Mouse (Mus musculus): ENCODE measurements around the gene A330070K13Rik.

A330070K13Rik gene

DNA sequence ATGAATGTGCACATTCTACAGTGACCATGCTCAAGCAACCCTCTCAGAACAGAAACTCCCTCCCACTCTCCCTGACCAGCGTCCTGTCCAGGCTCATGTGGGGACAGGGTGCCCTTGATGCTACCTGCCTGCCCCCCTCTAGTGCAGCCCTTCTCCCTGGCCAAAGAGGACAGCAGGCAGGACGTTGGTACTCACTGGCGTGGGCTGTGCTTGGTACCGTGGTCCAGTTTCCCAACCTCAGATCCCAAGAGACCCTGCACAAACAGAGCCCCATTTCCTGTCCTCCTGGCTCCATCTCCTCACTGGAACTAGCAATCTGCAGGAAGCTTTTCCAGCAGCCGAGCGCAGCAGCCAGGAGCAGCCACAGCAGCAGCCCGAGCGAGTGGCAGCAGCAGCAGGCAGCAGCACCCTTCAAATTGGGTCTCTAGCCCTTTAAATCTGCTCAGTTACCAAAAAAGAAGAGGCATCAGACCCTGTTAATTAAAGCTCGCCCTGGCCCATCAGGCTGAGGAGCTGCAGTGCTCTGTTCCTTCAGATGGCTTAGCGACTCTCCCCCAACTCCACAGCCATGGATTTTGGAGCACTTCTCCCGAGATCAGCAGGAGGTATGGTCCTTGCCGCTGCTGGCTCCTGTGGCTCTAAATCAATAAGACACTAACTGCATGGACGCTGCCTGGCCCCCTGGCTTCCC, at the start of gene A330070K13Rik:
Gene A330070K13Rik (minus strand): TSS at position 410 of the 691 bp plus-strand sequence.
- DNase-seq, result no peak

- no peak for DNase-seq
Observed at GRCm38 (mm10) chr5:130411516-130411915, 27.1 kb upstream of the A330070K13Rik start.

GRCm38 (mm10) chr5:130409706-130410105, 25.3 kb upstream of the A330070K13Rik start:
- no peak for DNase-seq

GRCm38 (mm10) chr5:130405201-130405600, 20.8 kb upstream of the A330070K13Rik start:
- DNase-seq, result peak; percentile 14 to 72

GRCm38 (mm10) chr5:130400136-130400917, 15.9 kb upstream of the A330070K13Rik start:
- DNase-seq, result no peak

DNA sequence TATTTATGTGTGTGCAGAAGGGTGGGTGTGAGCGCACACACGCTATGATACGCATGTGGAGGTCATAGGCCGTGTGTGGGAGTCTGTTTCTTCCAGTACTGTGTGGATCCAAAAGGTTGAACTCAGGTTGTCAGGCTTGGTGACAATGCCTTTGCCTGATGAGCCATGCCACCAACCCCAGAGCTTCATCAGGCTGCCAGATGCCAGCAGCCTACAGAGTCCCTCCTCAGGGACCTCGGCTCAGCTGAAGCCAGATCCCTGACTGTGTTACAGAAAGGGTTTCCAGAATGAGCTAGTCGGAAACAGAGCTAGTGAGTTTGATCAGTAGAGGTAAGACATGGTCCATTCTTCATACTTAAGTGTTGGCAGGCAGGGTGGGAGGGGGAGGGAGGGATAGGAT, 10.7 kb upstream of the A330070K13Rik start:
- no peak for DNase-seq

- DNase-seq, result peak; percentile 5 to 15
Observed at GRCm38 (mm10) chr5:130394386-130394785, 10.0 kb upstream of the A330070K13Rik start.

DNA sequence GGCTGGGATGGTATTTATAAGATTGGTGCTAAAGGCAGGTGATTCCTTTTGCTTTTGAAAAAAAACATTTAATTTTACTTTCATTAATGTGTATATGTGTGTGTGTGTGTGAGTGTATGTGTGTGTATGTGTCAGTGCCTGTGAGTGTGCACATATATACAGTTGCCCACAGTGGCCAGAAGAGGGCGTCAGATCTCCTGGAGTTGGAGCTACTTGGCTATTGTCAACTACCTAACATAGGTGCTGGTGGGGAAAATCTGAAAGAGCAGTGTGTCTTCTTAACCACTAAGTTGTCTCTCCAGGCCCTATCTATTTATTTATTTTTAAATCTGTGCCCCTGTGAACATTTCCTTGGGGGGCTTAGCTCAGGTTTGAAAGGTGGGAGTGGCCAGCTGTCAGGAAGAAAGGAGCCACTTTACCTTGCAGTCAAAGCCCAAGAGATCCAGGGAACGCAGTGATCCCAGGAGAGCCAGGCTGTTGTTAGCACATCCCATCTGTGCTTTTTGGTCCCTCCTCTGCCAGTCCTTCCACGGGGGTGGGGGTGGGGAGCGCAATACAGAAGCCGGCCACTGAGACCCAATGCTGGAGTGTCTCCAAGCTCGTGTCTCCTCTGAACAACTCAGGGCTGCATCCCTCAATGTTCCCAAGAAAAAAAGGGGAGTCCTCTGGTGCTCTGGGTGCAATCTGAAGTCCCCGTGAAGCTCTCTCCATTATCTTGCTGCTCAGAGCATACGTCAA, 9.4 kb upstream of the A330070K13Rik start:
- no peak for DNase-seq

GRCm38 (mm10) chr5:130386418-130386817, 2.0 kb upstream of the A330070K13Rik start:
- no peak for DNase-seq

- no peak for DNase-seq
Observed at GRCm38 (mm10) chr5:130375411-130375810, 9.0 kb downstream of the A330070K13Rik start.

DNA sequence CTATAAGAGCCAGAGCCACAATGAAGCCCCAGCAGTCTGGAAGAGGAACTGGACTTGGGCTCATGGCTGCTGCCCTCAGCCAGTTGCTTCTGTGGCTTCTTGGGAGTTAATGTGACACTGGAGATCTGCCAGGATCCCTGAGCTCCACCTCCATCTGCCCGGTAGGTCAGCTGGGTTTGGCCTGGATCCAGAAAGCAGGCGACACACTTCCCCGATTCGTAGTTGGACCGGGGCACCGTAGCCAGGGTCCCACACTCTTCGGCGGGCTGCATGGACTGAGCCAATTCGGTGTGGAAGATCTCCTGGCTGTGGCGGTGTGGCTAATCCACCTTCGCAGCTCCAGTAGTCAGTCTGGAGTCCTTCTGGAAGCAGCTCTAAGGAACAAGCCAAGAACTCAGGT, 15.2 kb downstream of the A330070K13Rik start, which contains the start of gene Caln1:
Gene Caln1 (plus strand): TSS at position 219 of the 400 bp plus-strand sequence.
- DNase-seq, result peak; percentile 52 to 69

DNA sequence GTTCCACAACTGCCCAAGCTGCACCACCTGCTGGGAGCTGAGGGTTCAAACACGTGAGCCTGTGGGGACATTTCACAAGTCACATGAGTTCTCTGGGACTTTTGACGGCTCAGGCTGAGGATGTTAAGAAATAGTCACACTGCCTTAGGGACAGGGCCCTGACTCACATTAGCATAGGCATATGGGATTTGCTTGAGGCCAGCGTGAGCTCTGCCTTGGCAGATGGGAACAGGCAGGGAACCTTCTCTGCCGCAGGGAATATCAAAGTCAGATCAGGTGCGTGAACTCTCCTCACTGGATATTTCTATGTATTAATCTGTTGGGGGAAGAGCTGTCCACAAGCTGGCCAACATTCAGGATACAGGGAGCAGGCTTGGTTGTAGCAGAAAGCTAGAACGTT, 16.2 kb downstream of the A330070K13Rik start:
- no peak for DNase-seq

GRCm38 (mm10) chr5:130363773-130364172, 20.7 kb downstream of the A330070K13Rik start:
- peak in 1 of 2 experiments; percentile 25 for DNase-seq

GRCm38 (mm10) chr5:130363111-130363510, 21.3 kb downstream of the A330070K13Rik start:
- DNase-seq, result no peak

DNA sequence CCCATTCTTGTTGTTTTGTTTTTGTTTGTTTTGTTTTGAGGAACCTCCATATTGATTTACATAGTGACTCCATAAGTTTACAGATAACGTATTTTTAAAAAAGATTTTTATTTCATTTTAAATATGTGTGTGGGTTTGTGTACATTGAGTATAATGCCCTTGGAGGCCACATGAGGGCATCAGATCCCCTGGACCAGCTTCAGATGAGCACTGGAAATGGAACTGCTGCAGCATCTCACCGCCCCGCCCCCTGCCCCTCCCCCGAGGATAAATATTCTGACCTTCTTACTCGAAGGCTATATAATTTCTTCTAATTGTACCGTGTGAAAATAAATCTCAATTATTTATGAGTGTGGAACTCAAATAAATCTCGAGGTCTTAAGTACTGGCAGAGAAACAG, 29.2 kb downstream of the A330070K13Rik start:
- DNase-seq, result no peak

GRCm38 (mm10) chr5:130345871-130346270, 38.6 kb downstream of the A330070K13Rik start:
- peak in 1 of 2 experiments; percentile 14 for DNase-seq

GRCm38 (mm10) chr5:130344999-130345398, 39.4 kb downstream of the A330070K13Rik start:
- DNase-seq, result no peak

GRCm38 (mm10) chr5:130340656-130341055, 43.8 kb downstream of the A330070K13Rik start:
- DNase-seq, result no peak

- DNase-seq, result no peak
Observed at GRCm38 (mm10) chr5:130335462-130335861, 49.0 kb downstream of the A330070K13Rik start.

DNA sequence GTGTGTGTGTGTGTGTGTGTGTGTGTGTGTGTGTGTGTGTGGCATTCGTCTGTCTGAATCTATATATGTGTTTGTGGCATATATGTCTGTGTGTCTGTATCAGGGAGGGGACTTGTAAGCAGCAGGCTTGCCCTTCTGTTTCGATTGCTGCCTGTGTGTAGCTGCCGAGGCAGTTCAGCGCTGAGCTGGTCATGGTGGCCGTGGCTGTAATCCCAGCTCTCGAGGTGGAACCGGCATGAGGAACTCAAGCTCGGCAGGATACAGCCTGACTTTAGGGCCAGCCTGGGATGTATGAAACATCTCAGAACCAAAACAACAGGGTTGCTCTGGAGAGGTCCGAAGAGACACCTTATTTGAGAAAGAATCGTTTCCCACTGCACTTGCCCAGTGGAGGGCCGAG, 50.5 kb downstream of the A330070K13Rik start:
- no peak for DNase-seq

DNA sequence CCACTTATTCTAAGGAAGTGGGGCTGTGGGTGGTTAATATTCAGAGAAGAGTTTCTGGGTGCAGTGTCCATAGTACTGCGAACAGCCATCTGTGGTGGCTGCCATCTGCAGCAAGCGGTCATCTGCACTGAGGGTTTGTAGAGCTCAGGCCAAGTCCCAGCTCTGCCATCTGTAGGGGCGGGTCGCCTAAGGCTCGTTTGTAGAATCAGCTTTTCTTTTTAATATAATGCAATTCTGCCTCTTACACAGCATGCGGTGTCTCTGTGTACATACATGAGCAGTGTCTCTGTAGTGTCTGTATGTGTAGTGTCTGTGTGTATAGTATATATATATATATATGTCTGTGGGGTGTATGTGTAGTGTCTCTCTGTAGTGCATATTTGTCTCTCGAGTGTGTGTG, 50.9 kb downstream of the A330070K13Rik start:
- no peak for DNase-seq

- no peak for DNase-seq
Observed at GRCm38 (mm10) chr5:130331206-130331605, 53.2 kb downstream of the A330070K13Rik start.

- no peak for DNase-seq
Observed at GRCm38 (mm10) chr5:130330801-130331200, 53.6 kb downstream of the A330070K13Rik start.
